Mouse (Mus musculus) thymus, postnatal 25 days (tissue): ENCODE data around the gene Gm20854.
"Not testable (repeated sequence)": the region's sequence is repeated elsewhere in the genome, so short reads cannot be mapped to it uniquely, and the experiment has no call there.

Experiments used
- DNase-seq: peaks from one replicate; pipeline ENCODE4 v3.0.0; 2022

Gene Gm20854

DNA sequence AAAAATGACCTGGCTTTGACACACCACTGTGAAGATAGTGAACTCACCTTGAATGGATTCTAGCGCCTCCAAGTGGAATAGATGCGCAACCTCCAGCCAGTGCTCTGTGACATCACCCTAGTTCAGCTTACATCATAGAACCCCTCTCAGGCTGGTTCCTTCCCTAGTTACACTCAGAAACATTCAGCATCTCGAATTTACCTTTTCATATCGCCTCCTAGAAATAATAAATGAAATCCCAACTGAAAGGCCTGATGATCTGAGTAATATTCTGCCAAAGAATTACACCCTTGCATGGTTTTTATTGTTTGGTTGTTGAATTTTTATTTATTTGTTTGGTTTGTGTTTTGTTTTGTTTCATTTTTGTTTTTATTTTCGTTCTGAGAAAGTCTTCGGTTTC lies at the start of gene Gm20854:
TSS of gene Gm20854 (minus strand) at position 101 of the 400 bp plus-strand sequence.
- not testable (repeated sequence) for DNase-seq
